Mouse (Mus musculus): ENCODE data around the gene Ugt1a10. TPM values are rescaled to one million over a fixed set of nuclear protein-coding genes. Genes with fewer than 3 reads are reported as not detected.
"Not testable (repeated sequence)": the region's sequence is repeated elsewhere in the genome, so short reads cannot be mapped to it uniquely, and the experiment has no call there.

Gene Ugt1a10
- polyA plus RNA-seq, 1 experiment from 2014 or later, result not detected

DNA sequence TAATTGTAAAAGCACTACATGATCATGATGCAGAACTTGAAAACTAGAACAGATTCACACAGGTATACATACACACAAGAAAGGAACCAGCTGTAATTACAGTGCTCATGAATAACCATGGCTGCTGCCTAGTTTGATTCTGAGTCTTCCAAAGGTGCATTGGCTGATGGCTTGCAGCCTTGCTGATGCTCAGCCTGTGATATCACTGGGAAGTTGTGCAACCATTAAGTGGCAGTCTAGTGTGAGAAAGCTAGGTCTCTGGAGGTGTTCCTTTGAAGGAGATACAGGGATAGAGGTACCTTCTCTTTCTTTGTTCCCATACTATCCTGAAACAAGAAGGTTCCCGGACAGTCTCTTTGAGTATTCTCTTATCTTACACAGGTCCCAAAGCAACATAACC, 163.9 kb downstream of the Ugt1a10 start:
- 21% methylated on average over 1 of the region's 1 CpGs for WGBS
- no peaks in the 10 kb centered on the region for H3K36me3 ChIP-seq
- H3K9me3 ChIP-seq, result peaks cover 38% of the 10 kb centered on the region
- H3K4me1 ChIP-seq (replicated peaks), result no peaks in the 10 kb centered on the region
- no peak overlapping the region for H3K4me2 ChIP-seq
- ATAC-seq (ENCODE audit: low FRiP score, low read depth), result no peak
- H3K4me3 ChIP-seq, result no peak overlapping the region
- H3K9ac ChIP-seq, result no peak overlapping the region
- no peak overlapping the region for H3K27ac ChIP-seq (replicated peaks)
- H3K27me3 ChIP-seq, result no peaks in the 10 kb centered on the region

DNA sequence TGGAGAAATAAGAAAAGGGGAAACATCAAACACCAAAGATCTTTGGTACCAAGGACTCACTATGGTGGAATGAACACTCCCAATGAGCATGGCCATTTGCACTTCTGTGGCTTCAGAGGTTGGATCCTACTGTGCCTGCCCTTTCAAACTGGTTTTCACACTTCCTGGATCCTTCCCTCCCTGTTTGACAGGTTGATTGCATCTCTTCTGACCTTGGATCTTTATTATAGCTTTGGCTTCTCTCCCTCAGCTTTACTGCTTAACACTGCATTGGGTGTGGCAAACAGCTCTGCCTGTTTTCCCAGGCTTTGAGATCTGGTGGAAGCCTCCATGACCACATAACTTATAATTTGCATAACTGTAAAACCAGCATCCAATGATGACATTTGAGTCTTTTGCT, 165.1 kb downstream of the Ugt1a10 start:
- Histone ChIP-seq H3K27ac (replicated peaks) (no peak overlapping the region), H3K36me3 (no peaks in the 10 kb centered on the region), H3K4me1 (replicated peaks) (no peaks in the 10 kb centered on the region), H3K4me2 (no peak overlapping the region), H3K27me3 (no peaks in the 10 kb centered on the region), H3K4me3 (no peak overlapping the region), H3K9ac (no peak overlapping the region), H3K9me3 (peaks cover 28% of the 10 kb centered on the region)
- no peak for ATAC-seq (ENCODE audit: low FRiP score, low read depth)

DNA sequence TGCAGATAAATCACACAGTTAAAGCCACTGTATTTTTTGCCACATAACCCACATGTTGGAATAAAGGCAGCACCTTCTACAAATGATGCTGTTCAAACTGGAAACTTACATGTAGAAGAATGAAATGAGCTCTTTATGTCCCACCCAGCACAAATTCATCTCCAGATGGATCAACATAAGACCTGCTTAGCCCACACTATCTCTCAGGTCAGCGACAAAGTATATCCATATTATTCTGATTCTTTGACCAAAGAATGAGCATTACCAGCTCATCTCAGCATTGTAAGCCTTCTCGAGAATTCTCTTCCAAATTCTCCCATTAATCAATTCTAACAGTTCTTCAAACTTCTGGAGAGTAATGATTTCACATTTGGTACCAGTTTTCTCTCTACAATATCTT, 167.0 kb downstream of the Ugt1a10 start:
- peaks cover 30% of the 10 kb centered on the region for H3K9me3 ChIP-seq
- no peak overlapping the region for H3K4me3 ChIP-seq
- H3K4me2 ChIP-seq, result no peak overlapping the region
- ATAC-seq (ENCODE audit: low FRiP score, low read depth), result no peak
- no peaks in the 10 kb centered on the region for H3K36me3 ChIP-seq
- H3K9ac ChIP-seq, result no peak overlapping the region
- H3K27ac ChIP-seq (replicated peaks), result no peak overlapping the region
- H3K4me1 ChIP-seq (replicated peaks), result no peaks in the 10 kb centered on the region
- H3K27me3 ChIP-seq, result no peaks in the 10 kb centered on the region
- WGBS, result 56% methylated on average over 2 of the region's 2 CpGs

DNA sequence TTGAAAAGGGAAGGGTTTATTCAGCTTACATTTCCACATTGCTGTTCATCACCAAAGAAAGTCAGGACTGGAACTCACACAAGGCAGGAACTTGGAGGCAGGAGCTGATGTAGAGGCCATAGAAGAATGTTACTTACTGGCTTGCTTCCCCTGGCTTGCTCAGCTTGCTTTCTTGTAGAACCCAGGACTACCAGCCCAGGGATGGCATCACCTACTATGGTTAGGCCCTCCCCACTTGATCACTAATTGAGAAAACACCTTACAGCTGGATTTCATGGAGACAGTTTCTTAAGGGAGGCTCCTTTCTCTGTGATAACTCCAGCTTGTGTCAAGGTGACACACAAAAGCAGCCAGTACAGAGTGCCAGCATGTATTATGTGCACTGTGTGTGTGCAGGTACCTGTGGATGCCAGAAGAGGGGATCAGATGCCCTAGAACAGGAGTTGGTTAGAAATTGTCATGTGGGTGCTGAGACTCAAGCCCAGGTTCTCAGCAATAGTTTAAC, 167.9 kb downstream of the Ugt1a10 start:
- not testable (repeated sequence) for H3K4me2 ChIP-seq; H3K4me1 ChIP-seq (replicated peaks); H3K4me3 ChIP-seq; H3K9ac ChIP-seq; H3K36me3 ChIP-seq; ATAC-seq (ENCODE audit: low FRiP score, low read depth); H3K27me3 ChIP-seq; H3K27ac ChIP-seq (replicated peaks)
- peaks cover 33% of the 10 kb centered on the region for H3K9me3 ChIP-seq

DNA sequence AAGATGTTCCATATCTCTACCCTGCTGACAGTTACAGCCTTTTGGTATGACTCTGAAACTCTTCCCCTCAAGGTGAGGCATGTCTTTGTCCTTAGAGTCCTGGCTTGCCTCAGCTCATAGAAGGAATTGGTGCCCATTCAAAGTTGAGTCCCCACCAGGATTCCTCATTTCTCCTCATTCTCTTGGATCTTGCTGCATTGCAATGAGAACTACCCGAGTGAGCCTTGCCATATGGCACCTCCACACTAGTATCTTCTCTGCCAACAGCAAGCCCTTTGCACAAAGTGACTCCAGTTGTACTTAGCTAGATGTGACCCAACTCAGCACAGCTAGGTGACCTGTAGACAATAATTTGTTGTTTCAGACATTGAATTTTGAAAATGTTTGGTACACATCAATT, 168.4 kb downstream of the Ugt1a10 start:
- Histone ChIP-seq H3K4me2 (no peak overlapping the region), H3K9ac (no peak overlapping the region), H3K36me3 (no peaks in the 10 kb centered on the region), H3K27ac (replicated peaks) (no peak overlapping the region), H3K4me3 (no peak overlapping the region), H3K4me1 (replicated peaks) (no peaks in the 10 kb centered on the region), H3K9me3 (peaks cover 39% of the 10 kb centered on the region), H3K27me3 (no peaks in the 10 kb centered on the region)
- no peak for ATAC-seq (ENCODE audit: low FRiP score, low read depth)
- WGBS, result 60% methylated on average over 1 of the region's 1 CpGs

DNA sequence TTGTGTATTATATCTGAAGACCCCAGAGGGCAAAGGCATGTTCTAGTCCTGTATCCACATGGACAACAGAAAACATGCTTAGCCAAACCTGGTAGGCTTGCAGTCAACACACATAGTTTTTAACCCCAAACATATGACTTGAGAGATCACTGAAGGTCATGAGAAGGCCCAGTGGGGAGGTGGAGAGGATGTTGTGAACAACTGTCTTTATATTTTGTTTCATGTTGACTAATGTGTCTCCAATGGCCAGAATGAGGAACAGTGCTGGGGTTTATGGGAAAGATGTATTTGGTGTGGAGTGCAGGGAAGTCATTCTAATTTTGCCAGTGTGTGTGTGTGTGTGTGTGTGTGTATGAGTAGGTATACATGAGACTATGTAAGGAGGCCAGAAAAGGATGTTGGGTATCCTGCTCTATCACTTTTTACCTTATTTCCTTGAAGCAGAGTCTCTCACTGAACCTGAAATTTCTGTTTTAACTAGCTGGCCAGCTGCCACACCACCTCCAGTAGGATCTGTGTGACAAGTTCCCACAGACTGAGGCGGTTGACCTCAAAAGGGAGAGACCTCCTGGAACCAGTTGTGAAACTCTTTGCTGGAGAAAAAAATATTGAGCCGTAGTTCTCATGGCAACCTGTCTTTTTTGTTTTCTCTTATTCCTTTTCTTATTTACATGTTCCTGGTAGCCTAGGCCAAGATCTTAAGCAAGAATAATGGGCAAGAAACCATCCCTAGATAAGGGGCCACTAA, 169.0 kb downstream of the Ugt1a10 start:
- H3K9me3 ChIP-seq, result peaks cover 45% of the 10 kb centered on the region
- H3K27me3 ChIP-seq, result no peaks in the 10 kb centered on the region
- WGBS, result 74% methylated on average over 2 of the region's 2 CpGs
- no peak overlapping the region for H3K9ac ChIP-seq
- H3K27ac ChIP-seq (replicated peaks), result no peak overlapping the region
- ATAC-seq (ENCODE audit: low FRiP score, low read depth), result no peak
- no peak overlapping the region for H3K4me2 ChIP-seq
- H3K4me3 ChIP-seq, result no peak overlapping the region
- no peaks in the 10 kb centered on the region for H3K4me1 ChIP-seq (replicated peaks)
- H3K36me3 ChIP-seq, result no peaks in the 10 kb centered on the region

DNA sequence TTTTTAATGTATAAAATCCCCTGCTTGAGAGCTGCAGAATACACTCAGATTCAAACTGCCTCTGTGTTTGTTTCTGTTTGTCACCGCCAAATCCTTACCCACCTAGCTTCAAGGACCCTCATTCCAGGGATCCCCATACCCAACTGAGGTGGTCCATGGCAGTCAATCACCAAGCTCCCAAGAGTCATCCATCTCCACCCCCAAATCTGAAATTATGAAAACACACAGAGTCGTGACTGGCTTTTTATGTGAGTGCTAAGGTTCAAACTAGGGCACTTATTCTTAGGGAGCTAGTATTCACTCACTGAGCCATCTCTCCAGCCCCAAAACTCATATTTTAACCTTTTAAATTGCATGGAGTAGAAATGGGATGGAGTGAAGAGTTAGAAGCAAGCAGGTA, 170.1 kb downstream of the Ugt1a10 start:
- WGBS, result 39% methylated on average over 2 of the region's 2 CpGs
- not testable (repeated sequence) for H3K27me3 ChIP-seq; H3K4me2 ChIP-seq; H3K27ac ChIP-seq (replicated peaks); H3K4me1 ChIP-seq (replicated peaks); H3K36me3 ChIP-seq; H3K4me3 ChIP-seq; H3K9ac ChIP-seq; ATAC-seq (ENCODE audit: low FRiP score, low read depth)
- peaks cover 56% of the 10 kb centered on the region for H3K9me3 ChIP-seq

DNA sequence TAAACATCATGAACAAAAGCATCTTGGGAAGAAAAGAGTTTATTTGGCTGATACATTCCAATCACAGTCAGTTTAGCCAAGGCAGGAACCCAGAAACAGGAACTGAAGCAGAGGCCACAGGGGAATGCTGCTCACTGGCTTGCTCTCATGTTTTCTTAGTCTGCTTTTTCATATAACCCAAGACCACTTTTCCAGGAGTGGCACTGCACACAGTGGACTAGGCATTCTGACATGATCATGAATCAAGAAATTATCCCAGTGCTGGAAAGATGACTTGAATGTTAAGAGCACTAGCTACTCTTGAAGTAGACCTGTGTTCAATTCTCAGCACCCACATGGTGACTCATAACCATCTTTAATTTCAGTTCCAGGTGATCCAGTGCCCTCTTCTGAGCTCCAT, 170.6 kb downstream of the Ugt1a10 start:
- Histone ChIP-seq H3K27me3 (no peaks in the 10 kb centered on the region), H3K9me3 (peaks cover 60% of the 10 kb centered on the region), H3K4me3 (no peak overlapping the region), H3K36me3 (no peaks in the 10 kb centered on the region), H3K27ac (replicated peaks) (no peak overlapping the region), H3K9ac (no peak overlapping the region), H3K4me1 (replicated peaks) (no peaks in the 10 kb centered on the region), H3K4me2 (no peak overlapping the region)
- no peak for ATAC-seq (ENCODE audit: low FRiP score, low read depth)

DNA sequence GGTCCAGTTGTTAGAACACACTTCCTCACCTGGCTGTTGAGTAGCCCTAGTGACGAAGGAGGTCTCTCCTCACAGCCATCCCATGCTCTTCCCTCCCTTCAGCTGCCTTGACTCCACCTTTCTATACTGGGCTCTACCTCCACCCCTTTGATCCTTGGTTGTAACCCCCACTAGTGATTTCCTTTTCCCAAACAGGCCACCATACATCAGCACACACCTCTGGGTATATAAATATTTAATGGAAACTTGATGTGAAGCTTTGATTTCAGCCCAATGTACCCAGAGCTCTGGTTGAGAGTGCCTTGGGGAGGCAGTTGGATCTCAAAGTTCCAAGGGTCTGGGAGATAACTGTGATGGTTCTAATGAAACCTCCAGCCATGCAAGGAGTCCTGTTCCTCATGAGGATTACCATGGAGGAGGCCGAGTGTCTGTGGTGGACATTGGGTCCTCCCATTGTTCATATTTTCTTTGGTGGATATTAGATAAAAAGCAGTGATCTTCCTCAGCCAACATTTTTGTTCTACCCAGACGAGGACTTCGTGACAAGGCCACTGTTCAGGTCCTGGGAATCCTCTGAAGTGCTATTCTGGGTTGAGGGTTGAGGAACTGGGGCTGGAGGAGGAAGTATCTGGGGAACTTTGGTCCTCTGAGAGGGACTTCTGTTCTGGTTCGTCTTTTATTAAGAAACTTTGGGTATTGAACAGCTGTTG, 171.6 kb downstream of the Ugt1a10 start, which contains the start of gene Mroh2a:
Mroh2a (plus strand) TSS at position 317 of the 710 bp plus-strand sequence.
- Histone ChIP-seq H3K9ac (no peak within 1 kb of the TSS), H3K4me3 (no peak within 1 kb of the TSS), H3K4me2 (no peak within 1 kb of the TSS), H3K36me3 (no peaks in the 10 kb centered on the region), H3K9me3 (peaks cover 71% of the 10 kb centered on the region), H3K27me3 (no peaks in the 10 kb centered on the region), H3K27ac (replicated peaks) (no peak within 1 kb of the TSS), H3K4me1 (replicated peaks) (no peaks in the 10 kb centered on the region)
- ATAC-seq (ENCODE audit: low FRiP score, low read depth), result no peak
- 54% methylated on average over 5 of the region's 5 CpGs for WGBS

DNA sequence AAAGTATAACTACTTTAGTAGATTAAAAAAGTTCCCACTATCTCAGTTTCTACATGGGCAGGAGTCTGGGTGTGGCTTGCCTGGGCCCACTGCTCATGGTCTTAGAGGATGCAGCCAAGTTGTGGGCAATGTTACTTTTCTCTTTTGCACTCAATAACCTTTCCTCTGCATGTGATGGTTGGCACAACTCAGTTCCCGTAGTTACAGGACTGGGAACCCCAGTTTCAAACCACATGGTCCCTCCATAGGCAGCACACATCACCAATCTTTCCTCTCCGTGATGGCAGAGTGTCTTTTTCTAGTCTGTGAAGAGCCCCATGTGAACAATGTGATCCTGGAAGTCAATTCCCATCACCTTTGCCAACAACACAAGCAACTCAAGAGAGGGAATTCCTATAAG, 172.3 kb downstream of the Ugt1a10 start:
- no peak for ATAC-seq (ENCODE audit: low FRiP score, low read depth)
- no peak overlapping the region for H3K4me2 ChIP-seq
- no peak overlapping the region for H3K9ac ChIP-seq
- H3K4me3 ChIP-seq, result no peak overlapping the region
- no peaks in the 10 kb centered on the region for H3K27me3 ChIP-seq
- peaks cover 73% of the 10 kb centered on the region for H3K9me3 ChIP-seq
- 60% methylated on average over 2 of the region's 2 CpGs for WGBS
- no peaks in the 10 kb centered on the region for H3K36me3 ChIP-seq
- no peak overlapping the region for H3K27ac ChIP-seq (replicated peaks)
- no peaks in the 10 kb centered on the region for H3K4me1 ChIP-seq (replicated peaks)

DNA sequence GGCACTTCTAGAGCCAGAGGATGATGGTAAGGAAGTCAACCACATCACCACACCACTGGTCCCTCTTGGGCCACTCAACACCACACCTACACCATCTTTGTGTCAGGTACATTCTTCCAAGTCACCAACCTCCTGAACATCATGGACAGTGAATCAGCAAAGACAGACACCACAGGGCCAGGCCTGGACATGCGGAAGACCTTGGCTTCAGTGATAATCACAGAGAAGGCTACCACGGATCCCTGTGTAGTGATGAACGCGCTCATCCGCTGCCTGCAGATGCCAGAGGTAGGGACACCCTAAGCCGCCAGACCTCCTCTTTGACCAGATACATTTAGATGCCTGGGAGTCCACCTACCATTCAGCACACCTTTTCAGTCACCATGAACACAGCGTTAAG, 172.9 kb downstream of the Ugt1a10 start:
- Histone ChIP-seq H3K36me3 (no peaks in the 10 kb centered on the region), H3K27ac (replicated peaks) (no peak overlapping the region), H3K9me3 (peaks cover 79% of the 10 kb centered on the region), H3K27me3 (no peaks in the 10 kb centered on the region), H3K4me3 (no peak overlapping the region), H3K4me2 (no peak overlapping the region), H3K9ac (no peak overlapping the region), H3K4me1 (replicated peaks) (no peaks in the 10 kb centered on the region)
- 72% methylated on average over 7 of the region's 7 CpGs for WGBS
- ATAC-seq (ENCODE audit: low FRiP score, low read depth), result no peak

DNA sequence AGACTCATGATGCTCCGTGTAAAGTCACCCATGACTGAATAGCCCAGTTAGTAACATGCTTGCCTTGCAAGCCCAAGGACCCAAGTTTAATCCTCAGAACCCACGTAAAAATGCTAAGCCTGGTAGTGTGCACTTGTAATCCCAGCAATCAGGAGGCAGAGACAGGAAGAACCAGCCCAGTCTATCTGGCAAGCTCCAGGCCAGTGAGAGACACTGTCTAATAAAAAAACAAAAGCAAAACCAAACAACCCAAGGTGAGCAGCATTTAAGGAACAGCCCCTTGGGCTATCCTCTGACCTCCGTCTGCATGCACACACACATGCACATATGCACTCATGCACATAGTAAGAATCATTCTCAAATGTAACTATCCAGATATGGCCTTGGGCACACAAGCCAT, 174.4 kb downstream of the Ugt1a10 start:
- Histone ChIP-seq H3K4me1 (replicated peaks) (no peaks in the 10 kb centered on the region), H3K4me3 (no peak overlapping the region), H3K36me3 (no peaks in the 10 kb centered on the region), H3K4me2 (no peak overlapping the region), H3K9me3 (peaks cover 93% of the 10 kb centered on the region), H3K27ac (replicated peaks) (no peak overlapping the region), H3K27me3 (no peaks in the 10 kb centered on the region), H3K9ac (no peak overlapping the region)
- 83% methylated on average over 3 of the region's 3 CpGs for WGBS
- ATAC-seq (ENCODE audit: low FRiP score, low read depth), result no peak
